ENCODE assay signal across 23 mouse cellular contexts in the genomic region with DNA sequence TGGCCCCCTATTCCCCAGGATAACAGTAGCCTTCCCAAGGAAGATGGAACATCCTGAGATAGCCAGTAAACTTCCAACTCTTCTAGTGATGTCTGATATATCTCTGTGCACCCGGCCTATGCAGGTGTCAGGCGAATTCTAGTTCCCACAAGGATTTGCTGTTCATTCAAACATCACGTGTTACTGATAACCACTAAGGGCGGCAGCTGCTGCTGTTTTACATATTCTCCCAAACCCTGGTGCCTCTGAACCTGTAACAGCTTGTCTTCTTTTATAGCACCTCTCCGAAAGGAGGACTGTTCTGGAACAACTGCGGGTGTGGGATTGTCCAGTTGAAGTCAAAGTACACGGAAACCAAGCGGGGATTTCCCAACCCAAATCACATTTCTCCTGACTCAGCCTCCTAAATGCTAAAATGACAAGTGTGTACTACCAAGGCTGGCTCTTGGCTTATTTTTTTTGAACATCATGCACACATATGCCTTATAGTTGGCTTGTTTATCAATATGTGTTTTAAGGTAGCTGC. TPM values are rescaled to one million over a fixed set of nuclear protein-coding genes. Genes with fewer than 3 reads are reported as not detected.
DNase-seq lines count a peak whose midpoint lies in the region; ATAC-seq and TF ChIP-seq lines count a peak whose summit lies in the region.
"Had no signal": no experiment of that assay in that cellular context is flagged by ENCODE, and none has a peak within 500 bp of the region (broad histone marks: within the 10 kb centered on the region; RNA-seq: fewer than 3 reads in every experiment).

No protein-coding gene starts in this region.

- peak; percentile 35; the same call in 1 of the 2 replicates for TF ChIP-seq EP300 in CH12.LX (IDR thresholded peaks at IDR 0.05; ENCODE audit: low read length)

- no peaks in the 10 kb centered on the region for H3K27me3 ChIP-seq in intestine, postnatal 0 days (replicated peaks; ENCODE audit: control insufficient read depth, insufficient read depth, low read length)
- no peaks in the 10 kb centered on the region for H3K27me3 ChIP-seq in intestine, embryonic 15.5 days (replicated peaks)
- no peaks in the 10 kb centered on the region for H3K27me3 ChIP-seq in CH12.LX (replicated peaks)
- H3K27me3 ChIP-seq in small intestine, adult 2 months (ENCODE audit: control insufficient read depth, insufficient read depth, low read length) = no peaks in the 10 kb centered on the region
- H3K27me3 ChIP-seq: embryonic facial prominence, embryonic 12.5 days; forebrain, embryonic 13.5 days; forebrain, embryonic 15.5 days; Patski had no signal

- no peak for TF ChIP-seq CTCF in intestine, postnatal 0 days (IDR thresholded peaks at IDR 0.05; ENCODE audit: low read depth)
- TF ChIP-seq CTCF in CH12.LX (conservative IDR thresholded peaks at IDR 0.05 in 1 of 2, IDR thresholded peaks at IDR 0.05 in 1 of 2; ENCODE audit: low read depth in 2 of 2, low read length in 2 of 2) = no peak
- no peak for TF ChIP-seq CTCF in small intestine, adult 2 months (IDR thresholded peaks at IDR 0.05; ENCODE audit: extremely low read depth, insufficient read length, insufficient replicate concordance, low read depth, low read length)

- no peaks in the 10 kb centered on the region for H3K36me3 ChIP-seq in intestine, postnatal 0 days (ENCODE audit: control insufficient read depth, insufficient read depth)
- no peaks in the 10 kb centered on the region for H3K36me3 ChIP-seq in intestine, embryonic 15.5 days
- no peaks in the 10 kb centered on the region for H3K36me3 ChIP-seq in CH12.LX (replicated peaks in 1 of 2; ENCODE audit: control insufficient read depth in 1 of 2, insufficient read depth in 1 of 2, low read length in 1 of 2)
- H3K36me3 ChIP-seq in small intestine, adult 2 months (ENCODE audit: control insufficient read depth, insufficient read depth, low read length) = no peaks in the 10 kb centered on the region
- H3K36me3 ChIP-seq: embryonic facial prominence, embryonic 10.5 days; embryonic facial prominence, embryonic 12.5 days; forebrain, embryonic 15.5 days; G1E had no signal

- no peaks in the 10 kb centered on the region for H3K9me3 ChIP-seq in intestine, postnatal 0 days (ENCODE audit: control insufficient read depth)
- no peaks in the 10 kb centered on the region for H3K9me3 ChIP-seq in intestine, embryonic 15.5 days
- no peaks in the 10 kb centered on the region for H3K9me3 ChIP-seq in CH12.LX (replicated peaks; ENCODE audit: low read length)
- H3K9me3 ChIP-seq: embryonic facial prominence, embryonic 10.5 days; embryonic facial prominence, embryonic 12.5 days; forebrain, embryonic 13.5 days; forebrain, embryonic 15.5 days; G1E had no signal

- ATAC-seq in intestine, postnatal 0 days = peak; percentile 41; the same call in 1 of the 2 replicates
- no peak for ATAC-seq in intestine, embryonic 15.5 days
- ATAC-seq: activated CD4-positive, CD25-positive, alpha-beta regulatory T cell, adult 4 months; forebrain, embryonic 13.5 days; forebrain, embryonic 15.5 days; forebrain, postnatal 0 days; Patski had no signal

- TF ChIP-seq RAD21 in CH12.LX (IDR thresholded peaks at IDR 0.05; ENCODE audit: low read depth, low read length) = no peak; the same call in 1 of the 2 replicates

- H3K4me2 ChIP-seq in intestine, postnatal 0 days (replicated peaks; ENCODE audit: low read depth) = no peak overlapping the region
- H3K4me2 ChIP-seq in intestine, embryonic 15.5 days (replicated peaks) = no peak overlapping the region
- H3K4me2 ChIP-seq in CH12.LX (ENCODE audit: insufficient read depth, low read depth, poor library complexity, severe bottlenecking) = no peak overlapping the region; the same call in 1 of the 2 replicates
- H3K4me2 ChIP-seq: embryonic facial prominence, embryonic 12.5 days; forebrain, embryonic 13.5 days; forebrain, embryonic 15.5 days had no signal

- H3K79me2 ChIP-seq in CH12.LX (replicated peaks; ENCODE audit: control insufficient read depth, extremely low read depth, insufficient read depth, poor library complexity, severe bottlenecking) = no peaks in the 10 kb centered on the region

- in situ Hi-C loops in CH12.LX (cut with MboI; ENCODE audit: low pct_ligation_motif_present, low pct_unique_long_range_greater_than_20kb, low sequenced_read_pairs) = no loop called here

- dilution Hi-C loops in CH12.LX (cut with MboI; ENCODE audit: extremely low pct_ligation_motif_present, extremely low pct_unique_long_range_greater_than_20kb, low sequenced_read_pairs) = no loop called here

- DNase-seq in CH12.LX (ENCODE audit: extremely low read depth) = peak; percentile 50
- DNase-seq in right cerebral cortex, postnatal 36 days (ENCODE audit: low spot score in 2 of 2) = no peak
- DNase-seq: adrenal gland, adult 8-10 months; adrenal gland, postnatal 14 days; adrenal gland, postnatal 36 days; cerebellum, adult 11-12 months; cerebellum, adult 2 months; cerebellum, adult 9-10 months; cerebellum, postnatal 10 days; cerebellum, postnatal 25 days; forebrain, postnatal 0 days had no signal

- TF ChIP-seq POLR2A in CH12.LX (IDR thresholded peaks at IDR 0.05; ENCODE audit: low read depth, low read length) = no peak
- TF ChIP-seq POLR2A in small intestine, adult 2 months (IDR thresholded peaks at IDR 0.05; ENCODE audit: low read depth, low read length) = no peak

- WGBS in intestine, postnatal 0 days = 62% methylated on average over 8 of the region's 8 CpGs
- WGBS in intestine, embryonic 15.5 days = 85% methylated on average over 8 of the region's 8 CpGs
- 34% methylated on average over 8 of the region's 8 CpGs for WGBS in small intestine, adult 2 months

- 0 out of 2 replicates have a peak, but pooled peaks cover 2% of the 10 kb centered on the region for H3K4me1 ChIP-seq in intestine, postnatal 0 days (replicated peaks; ENCODE audit: control insufficient read depth, insufficient read depth, low read length)
- H3K4me1 ChIP-seq in intestine, embryonic 15.5 days (replicated peaks) = no peaks in the 10 kb centered on the region
- peaks cover 17 to 26% of the 10 kb centered on the region in 2 experiments; a peak in 3 of 4 replicates for H3K4me1 ChIP-seq in CH12.LX (ENCODE audit: control insufficient read depth in 1 of 2, insufficient read depth in 2 of 2)
- peaks cover 8% of the 10 kb centered on the region; the same call in 1 of the 2 replicates for H3K4me1 ChIP-seq in small intestine, adult 2 months (ENCODE audit: control insufficient read depth, insufficient read depth, insufficient read length, low read length)
- H3K4me1 ChIP-seq: embryonic facial prominence, embryonic 10.5 days; embryonic facial prominence, embryonic 12.5 days; forebrain, embryonic 13.5 days; forebrain, embryonic 15.5 days had no signal

- no peak overlapping the region for H3K4me3 ChIP-seq in intestine, postnatal 0 days (ENCODE audit: low read depth, low read length)
- no peak overlapping the region for H3K4me3 ChIP-seq in intestine, embryonic 15.5 days (replicated peaks)
- H3K4me3 ChIP-seq in CH12.LX (replicated peaks in 1 of 3; ENCODE audit: low read depth in 2 of 3, low read length in 2 of 3, poor library complexity in 1 of 3) = no peak overlapping the region
- no peak overlapping the region for H3K4me3 ChIP-seq in small intestine, adult 2 months (ENCODE audit: low read depth, low read length)
- H3K4me3 ChIP-seq: embryonic facial prominence, embryonic 10.5 days; embryonic facial prominence, embryonic 12.5 days; forebrain, embryonic 13.5 days; forebrain, embryonic 15.5 days had no signal

- no peak overlapping the region for H3K27ac ChIP-seq in intestine, postnatal 0 days (ENCODE audit: low read depth, low read length)
- no peak overlapping the region for H3K27ac ChIP-seq in intestine, embryonic 15.5 days
- no peak overlapping the region for H3K27ac ChIP-seq in CH12.LX (ENCODE audit: insufficient read depth, low read depth)
- H3K27ac ChIP-seq in small intestine, adult 2 months (ENCODE audit: insufficient read depth, low read depth, low read length) = peak overlapping the region; percentile 25
- H3K27ac ChIP-seq: embryonic facial prominence, embryonic 10.5 days; embryonic facial prominence, embryonic 12.5 days; forebrain, embryonic 13.5 days; forebrain, embryonic 15.5 days had no signal

- H3K9ac ChIP-seq in intestine, postnatal 0 days (ENCODE audit: low read depth, low read length) = no peak overlapping the region
- H3K9ac ChIP-seq in intestine, embryonic 15.5 days = no peak overlapping the region
- no peak overlapping the region for H3K9ac ChIP-seq in CH12.LX (ENCODE audit: insufficient read depth, low read depth)
- H3K9ac ChIP-seq: embryonic facial prominence, embryonic 12.5 days; forebrain, embryonic 13.5 days; forebrain, embryonic 15.5 days; forebrain, postnatal 0 days had no signal

TF ChIP-seq in CH12.LX, 34 proteins besides CTCF, POLR2A, EP300 and RAD21 (continues in another document):
- no peak for TF ChIP-seq MXI1 (IDR thresholded peaks at IDR 0.05; ENCODE audit: low read depth, low read length)
- no peak for TF ChIP-seq PAX5 (IDR thresholded peaks at IDR 0.05; ENCODE audit: low read length)
- TF ChIP-seq E2F4 (IDR thresholded peaks at IDR 0.05; ENCODE audit: insufficient replicate concordance, low read depth, low read length) = no peak
- TF ChIP-seq MAFK (IDR thresholded peaks at IDR 0.05; ENCODE audit: insufficient replicate concordance, low read length) = peak; percentile 46; the same call in 1 of the 2 replicates
- 0 out of 2 replicates have a peak, but pooled peaks have one; percentile 22 for TF ChIP-seq MYC (IDR thresholded peaks at IDR 0.05; ENCODE audit: low read depth, low read length)
- 0 out of 2 replicates have a peak, but pooled peaks have one; percentile 13 for TF ChIP-seq ELF1 (IDR thresholded peaks at IDR 0.05; ENCODE audit: low read depth, low read length)
- TF ChIP-seq POLR2AphosphoS2 (IDR thresholded peaks at IDR 0.05; ENCODE audit: low read depth, low read length) = no peak
- no peak for TF ChIP-seq KAT2A (IDR thresholded peaks at IDR 0.05; ENCODE audit: insufficient replicate concordance, low read length)
- no peak for TF ChIP-seq SMC3 (IDR thresholded peaks at IDR 0.05; ENCODE audit: low read depth, low read length)
- TF ChIP-seq BHLHE40 (IDR thresholded peaks at IDR 0.05; ENCODE audit: low read depth, low read length) = peak; percentile 90
- TF ChIP-seq MEF2A (IDR thresholded peaks at IDR 0.05; ENCODE audit: borderline replicate concordance, low read depth, low read length) = no peak
- 0 out of 2 replicates have a peak, but pooled peaks have one; percentile 42 for TF ChIP-seq SIN3A (IDR thresholded peaks at IDR 0.05; ENCODE audit: low read length)
- peak; percentile 33; the same call in 1 of the 2 replicates for TF ChIP-seq USF2 (conservative IDR thresholded peaks at IDR 0.05; ENCODE audit: low read depth, low read length)
- no peak for TF ChIP-seq ZMIZ1 (IDR thresholded peaks at IDR 0.05; ENCODE audit: low read depth, low read length)

RNA-seq across cellular contexts. Expression of gene Adtrp, which starts 13.8 kb away (rescaled TPM):
- polyA plus RNA-seq in intestine, postnatal 0 days (2015; fragmentation: Nextera tagmentation; extraction: Ambion mirVana) = 110 and 132 TPM in 2 replicates
- 8.7 and 10.0 TPM in 2 replicates for polyA plus RNA-seq in intestine, embryonic 15.5 days (2015; fragmentation: Nextera tagmentation; extraction: Ambion mirVana)
- 37.1 and 39.2 TPM in 2 replicates for total RNA-seq in CH12.LX (2012; rRNA removed)
- 2.4 and 4.2 TPM in 2 replicates for total RNA-seq in CH12.LX (2014; rRNA removed)
- polyA plus RNA-seq in CH12.LX (2012; ENCODE audit: insufficient read length, low read depth) = 6.1 and 7.2 TPM in 2 replicates
- polyA plus RNA-seq in small intestine, adult 2 months (2012; rRNA removed) = 48.1 and 76.9 TPM in 2 replicates
- total RNA-seq: forebrain, postnatal 0 days; G1E had no signal
- polyA plus RNA-seq: C2C12; embryonic facial prominence, embryonic 10.5 days; forebrain, embryonic 11.5 days; forebrain, embryonic 13.5 days; forebrain, embryonic 15.5 days; forebrain, postnatal 0 days; G1E; Patski had no signal
